Mouse (Mus musculus) G1E-ER4 (cell line): ENCODE measurements around the gene 1110051M20Rik. TPM values are rescaled to one million over a fixed set of nuclear protein-coding genes. Genes with fewer than 3 reads are reported as not detected.

ENCODE experiments used
- GATA1 ChIP-seq: IDR thresholded peaks from one replicate; pipeline ENCODE4 v1.8.0; 2012; ENCODE audit warnings: low read length, inconsistent platforms
- polyA plus RNA-seq: library from polyadenylated mRNA; stranded (reverse); fragments of >175 nt; gene quantifications from 2 replicates; pipeline ENCODE4 v1.2.3, GENCODE M21; 2012

Gene 1110051M20Rik
- polyA plus RNA-seq, 1 experiment, result 0.08 TPM

- no peak for TF ChIP-seq GATA1
These were observed 160.5 kb downstream of the 1110051M20Rik start for GRCm38 (mm10) chr2:91283972-91284371.

DNA sequence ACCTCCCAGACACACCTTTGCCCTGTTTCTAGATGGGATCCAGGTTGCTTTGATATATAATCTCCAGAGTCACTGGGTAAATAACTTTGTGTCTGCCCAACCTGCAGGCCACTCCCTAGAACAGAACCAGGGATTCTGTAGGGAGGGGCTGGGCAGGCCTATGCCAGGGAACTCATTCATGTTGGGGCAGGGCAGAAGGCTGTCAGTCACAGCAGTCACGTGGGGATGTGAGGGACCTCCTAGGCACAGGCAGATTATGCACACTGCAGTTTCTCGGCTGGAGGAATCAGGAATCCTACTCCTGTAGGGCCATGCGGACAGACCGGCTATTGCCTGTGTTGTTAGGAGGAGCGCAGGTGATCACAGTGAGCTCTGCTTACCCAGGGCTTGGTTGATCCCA is 163.1 kb downstream of the 1110051M20Rik start:
- TF ChIP-seq GATA1, result no peak

- TF ChIP-seq GATA1, result no peak
These were observed 165.1 kb downstream of the 1110051M20Rik start for GRCm38 (mm10) chr2:91279372-91279755.

GRCm38 (mm10) chr2:91278749-91279371 is 165.6 kb downstream of the 1110051M20Rik start:
- no peak for TF ChIP-seq GATA1

DNA sequence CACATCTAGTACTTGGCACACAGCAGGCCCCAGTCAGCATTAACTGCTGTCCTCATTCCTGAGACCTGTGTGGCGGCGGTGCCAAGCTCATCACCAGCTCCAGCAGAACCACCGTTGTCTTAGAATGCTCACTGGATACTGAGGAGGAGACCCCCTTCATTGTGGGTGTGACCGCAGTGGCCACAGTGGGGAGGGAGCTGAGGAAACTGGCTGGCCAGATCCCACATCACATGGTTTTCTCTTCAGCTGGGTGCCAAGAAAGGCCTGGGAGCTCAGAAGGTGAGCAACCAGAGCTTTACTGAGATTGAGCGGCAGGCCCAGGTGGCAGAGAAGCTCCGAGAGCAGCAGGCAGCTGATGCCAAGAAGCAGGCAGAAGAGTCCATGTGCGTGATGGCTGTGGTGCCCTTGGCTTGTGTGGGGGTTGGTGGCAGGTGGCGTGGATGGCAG is 174.8 kb downstream of the 1110051M20Rik start:
- no peak for TF ChIP-seq GATA1

DNA sequence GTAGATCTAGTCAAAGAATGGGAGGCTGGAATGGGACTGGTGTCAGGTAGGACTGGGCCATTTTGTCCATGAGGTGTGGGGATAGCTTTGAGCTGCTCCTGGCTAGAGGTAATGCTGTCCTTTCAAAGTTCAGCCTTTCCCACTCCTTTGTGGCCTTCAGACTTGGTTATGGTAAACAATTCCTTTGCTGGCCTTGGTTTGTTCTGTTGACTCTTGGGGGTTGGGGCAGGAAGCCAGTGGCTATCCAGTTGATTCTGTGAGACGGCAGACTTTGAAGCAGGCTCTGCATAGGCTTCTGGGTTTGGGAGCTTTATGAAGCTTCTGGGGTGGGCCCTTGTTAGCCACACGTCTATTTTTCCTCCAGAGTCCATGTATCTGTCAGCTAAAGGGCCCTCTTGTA is 175.8 kb downstream of the 1110051M20Rik start:
- TF ChIP-seq GATA1, result no peak

- TF ChIP-seq GATA1, result no peak
These were observed 176.5 kb downstream of the 1110051M20Rik start for GRCm38 (mm10) chr2:91268042-91268441.

- no peak for TF ChIP-seq GATA1
These were observed 179.5 kb downstream of the 1110051M20Rik start, which contains the start of gene Arfgap2 for GRCm38 (mm10) chr2:91264711-91265681. Gene Arfgap2, plus strand, starts transcription at chr2:91264974.

DNA sequence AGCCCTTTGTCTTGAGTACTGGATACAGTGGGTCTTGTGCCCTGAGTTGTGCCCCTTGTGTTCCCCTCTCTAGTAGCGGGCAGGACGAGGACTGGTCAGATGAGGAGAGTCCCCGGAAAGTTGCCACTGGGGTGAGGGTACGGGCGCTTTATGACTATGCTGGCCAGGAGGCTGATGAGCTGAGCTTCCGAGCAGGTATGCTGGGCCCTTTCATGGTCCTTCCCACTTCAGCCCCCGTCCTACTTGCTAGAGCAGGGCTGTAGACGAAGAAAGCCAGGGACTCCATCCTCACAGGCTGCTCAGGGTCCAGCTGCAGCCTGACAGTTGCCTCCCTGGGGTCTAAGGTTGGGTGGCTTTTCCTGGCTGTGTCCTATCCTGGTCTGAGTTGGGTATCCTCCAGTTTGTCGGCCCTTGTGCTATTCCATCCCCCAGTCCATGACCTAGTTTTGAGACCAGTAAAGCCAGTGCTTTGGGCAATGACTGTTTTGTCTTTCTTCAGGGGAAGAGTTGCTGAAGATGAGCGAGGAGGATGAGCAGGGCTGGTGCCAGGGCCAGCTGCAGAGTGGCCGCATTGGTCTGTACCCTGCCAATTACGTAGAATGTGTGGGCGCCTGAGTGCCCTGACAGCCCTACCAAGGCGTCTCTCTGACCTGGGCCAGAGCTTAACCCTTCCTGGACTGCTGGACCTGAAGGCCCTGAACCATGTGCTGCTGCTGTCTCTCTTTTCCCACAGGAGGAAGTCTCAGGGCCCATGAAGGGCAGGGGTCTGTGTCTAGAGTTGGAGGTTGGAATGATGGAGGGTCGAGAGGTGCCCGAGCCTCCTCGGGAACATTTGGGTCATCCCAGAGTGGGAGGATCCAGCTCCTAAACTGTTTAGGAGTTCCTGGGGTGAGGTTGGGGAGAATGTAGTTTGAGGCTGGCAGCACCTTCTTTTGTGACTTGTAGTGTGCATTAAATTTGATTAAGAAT is 180.5 kb downstream of the 1110051M20Rik start:
- TF ChIP-seq GATA1, result no peak

- TF ChIP-seq GATA1, result no peak
These were observed 185.0 kb downstream of the 1110051M20Rik start for GRCm38 (mm10) chr2:91259493-91259892.

GRCm38 (mm10) chr2:91258830-91259229 is 185.7 kb downstream of the 1110051M20Rik start:
- no peak for TF ChIP-seq GATA1

GRCm38 (mm10) chr2:91258054-91258453 is 186.4 kb downstream of the 1110051M20Rik start:
- no peak for TF ChIP-seq GATA1

DNA sequence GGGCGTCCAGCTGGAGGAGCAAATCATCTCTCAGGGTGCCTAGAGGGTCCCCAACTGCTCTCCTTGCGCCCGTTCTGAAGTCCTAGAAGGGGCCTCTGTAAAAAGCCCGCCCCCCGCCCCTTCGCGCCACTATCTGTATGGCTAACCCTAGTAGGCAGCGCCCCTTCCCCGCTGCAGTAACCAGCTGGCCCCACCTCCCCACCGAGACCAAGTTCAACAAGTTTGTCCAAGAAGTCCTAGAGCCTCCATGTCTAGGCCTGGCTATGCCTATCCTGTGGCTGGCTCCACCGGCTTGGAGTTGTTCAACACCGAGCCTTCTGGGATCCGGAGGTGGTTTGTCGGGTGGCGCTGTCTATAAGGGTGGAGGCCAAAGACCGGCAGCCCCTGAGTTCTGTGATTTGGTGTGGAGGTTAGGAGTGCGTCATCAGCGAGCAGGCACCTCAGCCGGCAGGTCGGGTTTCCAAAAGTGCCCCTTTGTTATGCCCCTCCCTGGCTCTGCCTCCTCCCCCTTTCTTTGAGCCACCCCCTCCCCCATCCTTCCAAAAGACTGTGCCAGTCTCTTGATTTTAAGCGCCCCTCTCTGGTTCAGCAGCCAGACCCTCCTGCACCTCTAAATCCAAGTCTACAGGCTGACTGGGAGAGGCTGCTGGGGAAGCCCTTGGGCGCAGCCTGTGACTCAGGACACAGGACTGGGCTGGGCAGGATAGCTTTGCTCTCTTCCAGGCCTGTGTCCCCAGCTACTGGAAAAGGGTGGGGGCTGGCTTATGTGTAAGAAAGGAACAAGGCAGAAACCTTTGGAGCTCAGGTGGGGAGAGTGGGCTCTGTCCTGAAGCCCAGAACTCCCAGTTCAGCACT is 187.2 kb downstream of the 1110051M20Rik start:
- no peak for TF ChIP-seq GATA1
